Mouse (Mus musculus): Measurements from ENCODE around the gene Nr2f6. TPM values are rescaled to one million over a fixed set of nuclear protein-coding genes. Genes with fewer than 3 reads are reported as not detected.

Gene Nr2f6
- polyA plus RNA-seq (2011; ENCODE audit: insufficient read depth, insufficient read length, low replicate concordance, missing spikeins): 9.5 and 17.5 TPM in 2 replicates

GRCm38 (mm10) chr8:71381421-71381970 lies at the start of gene Nr2f6:
TSS of gene Nr2f6 (minus strand) at chr8:71381960.
- Histone ChIP-seq H3K4me3 (replicated peaks; ENCODE audit: control insufficient read depth, low read depth, low read length) (peak within 1 kb of the TSS; percentile 67), H3K27ac (ENCODE audit: control insufficient read depth, insufficient read depth, low read depth, low read length, poor library complexity) (peak within 1 kb of the TSS; percentile 65), H3K4me1 (ENCODE audit: control insufficient read depth, insufficient read depth, low read length) (no peaks in the 10 kb centered on the region; the same call in 1 of the 2 replicates)
- 1% methylated on average over 87 of the region's 89 CpGs for WGBS
- no peak for TF ChIP-seq POLR2A (IDR thresholded peaks at IDR 0.05; ENCODE audit: borderline replicate concordance, control insufficient read depth, low read depth, low read length)
- no peak for TF ChIP-seq CTCF (IDR thresholded peaks at IDR 0.05; ENCODE audit: control insufficient read depth, insufficient read depth, low read length)

- TF ChIP-seq POLR2A (IDR thresholded peaks at IDR 0.05; ENCODE audit: borderline replicate concordance, control insufficient read depth, low read depth, low read length): no peak
- TF ChIP-seq CTCF (IDR thresholded peaks at IDR 0.05; ENCODE audit: control insufficient read depth, insufficient read depth, low read length): no peak
- H3K27ac ChIP-seq (ENCODE audit: control insufficient read depth, insufficient read depth, low read depth, low read length, poor library complexity): no peak overlapping the region
- H3K4me1 ChIP-seq (ENCODE audit: control insufficient read depth, insufficient read depth, low read length): no peaks in the 10 kb centered on the region
- no peak overlapping the region for H3K4me3 ChIP-seq (replicated peaks; ENCODE audit: control insufficient read depth, low read depth, low read length)
Measured at GRCm38 (mm10) chr8:71422121-71422520, 40.4 kb upstream of the Nr2f6 start.

GRCm38 (mm10) chr8:71411535-71412273 lies 29.9 kb upstream of the Nr2f6 start:
- no peaks in the 10 kb centered on the region; the same call in 1 of the 2 replicates for H3K4me1 ChIP-seq (ENCODE audit: control insufficient read depth, insufficient read depth, low read length)
- H3K4me3 ChIP-seq (replicated peaks; ENCODE audit: control insufficient read depth, low read depth, low read length): no peak overlapping the region
- H3K27ac ChIP-seq (ENCODE audit: control insufficient read depth, insufficient read depth, low read depth, low read length, poor library complexity): no peak overlapping the region
- 38% methylated on average over 11 of the region's 11 CpGs for WGBS
- TF ChIP-seq POLR2A (IDR thresholded peaks at IDR 0.05; ENCODE audit: borderline replicate concordance, control insufficient read depth, low read depth, low read length) (no peak), CTCF (IDR thresholded peaks at IDR 0.05; ENCODE audit: control insufficient read depth, insufficient read depth, low read length) (no peak)

GRCm38 (mm10) chr8:71408231-71408630 lies 26.5 kb upstream of the Nr2f6 start:
- H3K4me1 ChIP-seq (ENCODE audit: control insufficient read depth, insufficient read depth, low read length): peaks cover 4% of the 10 kb centered on the region

GRCm38 (mm10) chr8:71407441-71407840 lies 25.7 kb upstream of the Nr2f6 start:
- WGBS: 80% methylated on average over 14 of the region's 14 CpGs
- Histone ChIP-seq H3K4me3 (replicated peaks; ENCODE audit: control insufficient read depth, low read depth, low read length) (no peak overlapping the region), H3K4me1 (ENCODE audit: control insufficient read depth, insufficient read depth, low read length) (peaks cover 4% of the 10 kb centered on the region), H3K27ac (ENCODE audit: control insufficient read depth, insufficient read depth, low read depth, low read length, poor library complexity) (no peak overlapping the region)
- TF ChIP-seq CTCF (IDR thresholded peaks at IDR 0.05; ENCODE audit: control insufficient read depth, insufficient read depth, low read length) (no peak), POLR2A (IDR thresholded peaks at IDR 0.05; ENCODE audit: borderline replicate concordance, control insufficient read depth, low read depth, low read length) (no peak)

More at GRCm38 (mm10) chr8:71408231-71408630, 26.5 kb upstream of the Nr2f6 start:
- H3K27ac ChIP-seq (ENCODE audit: control insufficient read depth, insufficient read depth, low read depth, low read length, poor library complexity): no peak overlapping the region
- TF ChIP-seq CTCF (IDR thresholded peaks at IDR 0.05; ENCODE audit: control insufficient read depth, insufficient read depth, low read length) (no peak), POLR2A (IDR thresholded peaks at IDR 0.05; ENCODE audit: borderline replicate concordance, control insufficient read depth, low read depth, low read length) (no peak)
- WGBS: 90% methylated on average over 4 of the region's 4 CpGs
- no peak overlapping the region for H3K4me3 ChIP-seq (replicated peaks; ENCODE audit: control insufficient read depth, low read depth, low read length)

GRCm38 (mm10) chr8:71406099-71407015 lies 24.6 kb upstream of the Nr2f6 start:
- peak overlapping the region; percentile 89 for H3K4me3 ChIP-seq (replicated peaks; ENCODE audit: control insufficient read depth, low read depth, low read length)
- TF ChIP-seq CTCF (IDR thresholded peaks at IDR 0.05; ENCODE audit: control insufficient read depth, insufficient read depth, low read length) (peak; percentile 86), POLR2A (IDR thresholded peaks at IDR 0.05; ENCODE audit: borderline replicate concordance, control insufficient read depth, low read depth, low read length) (peak; percentile 61; the same call in 1 of the 2 replicates)
- H3K4me1 ChIP-seq (ENCODE audit: control insufficient read depth, insufficient read depth, low read length): peaks cover 4% of the 10 kb centered on the region
- under 1% methylated on average over 55 of the region's 55 CpGs for WGBS
- H3K27ac ChIP-seq (ENCODE audit: control insufficient read depth, insufficient read depth, low read depth, low read length, poor library complexity): peak overlapping the region; percentile 74

- 10% methylated on average over 33 of the region's 33 CpGs for WGBS
- Histone ChIP-seq H3K27ac (ENCODE audit: control insufficient read depth, insufficient read depth, low read depth, low read length, poor library complexity) (peak within 1 kb of the TSS; percentile 74), H3K4me3 (replicated peaks; ENCODE audit: control insufficient read depth, low read depth, low read length) (peak within 1 kb of the TSS; percentile 89), H3K4me1 (ENCODE audit: control insufficient read depth, insufficient read depth, low read length) (peaks cover 4% of the 10 kb centered on the region)
- TF ChIP-seq POLR2A (IDR thresholded peaks at IDR 0.05; ENCODE audit: borderline replicate concordance, control insufficient read depth, low read depth, low read length): peak; percentile 91
- peak; percentile 58 for TF ChIP-seq CTCF (IDR thresholded peaks at IDR 0.05; ENCODE audit: control insufficient read depth, insufficient read depth, low read length)
Measured at GRCm38 (mm10) chr8:71405401-71406098, 23.8 kb upstream of the Nr2f6 start, which contains the start of gene Ankle1. TSS of gene Ankle1 (plus strand) at chr8:71406010.
